Mouse (Mus musculus) liver, adult 2 months (tissue): ENCODE results near the gene Fut2.
A peak's percentile ranks its signal among the peaks of the same experiment; 100 is the strongest.

Experiments used
- CTCF ChIP-seq: fragments of 200-500 bp; IDR thresholded peaks from 2 replicates; pipeline ENCODE4 v1.5.1; 2011; ENCODE audit warnings: low read depth, low read length, control low read depth
- POLR2A ChIP-seq: fragments of 200-500 bp; IDR thresholded peaks from 2 replicates; pipeline ENCODE4 v1.6.1; 2011; ENCODE audit warnings: low read length, control low read depth; ENCODE audit not compliant: insufficient read depth; ENCODE audit errors: extremely low read depth

GRCm38 (mm10) chr7:45710477-45711191 lies 44.4 kb upstream of the Fut2 start:
- TF ChIP-seq CTCF (peak; percentile 13; the same call in 1 of the 2 replicates), POLR2A (peak; percentile 25; the same call in 1 of the 2 replicates)
